Mouse (Mus musculus) ovary, postnatal 36 days (tissue): Measurements from ENCODE around the gene Chst8.
A peak's percentile ranks its signal among the peaks of the same experiment; 100 is the strongest.

Source experiments
- DNase-seq: peaks from one replicate; pipeline ENCODE4 v3.0.0; 2022; ENCODE audit warnings: low spot score, mixed read lengths

Chst8 gene

DNA sequence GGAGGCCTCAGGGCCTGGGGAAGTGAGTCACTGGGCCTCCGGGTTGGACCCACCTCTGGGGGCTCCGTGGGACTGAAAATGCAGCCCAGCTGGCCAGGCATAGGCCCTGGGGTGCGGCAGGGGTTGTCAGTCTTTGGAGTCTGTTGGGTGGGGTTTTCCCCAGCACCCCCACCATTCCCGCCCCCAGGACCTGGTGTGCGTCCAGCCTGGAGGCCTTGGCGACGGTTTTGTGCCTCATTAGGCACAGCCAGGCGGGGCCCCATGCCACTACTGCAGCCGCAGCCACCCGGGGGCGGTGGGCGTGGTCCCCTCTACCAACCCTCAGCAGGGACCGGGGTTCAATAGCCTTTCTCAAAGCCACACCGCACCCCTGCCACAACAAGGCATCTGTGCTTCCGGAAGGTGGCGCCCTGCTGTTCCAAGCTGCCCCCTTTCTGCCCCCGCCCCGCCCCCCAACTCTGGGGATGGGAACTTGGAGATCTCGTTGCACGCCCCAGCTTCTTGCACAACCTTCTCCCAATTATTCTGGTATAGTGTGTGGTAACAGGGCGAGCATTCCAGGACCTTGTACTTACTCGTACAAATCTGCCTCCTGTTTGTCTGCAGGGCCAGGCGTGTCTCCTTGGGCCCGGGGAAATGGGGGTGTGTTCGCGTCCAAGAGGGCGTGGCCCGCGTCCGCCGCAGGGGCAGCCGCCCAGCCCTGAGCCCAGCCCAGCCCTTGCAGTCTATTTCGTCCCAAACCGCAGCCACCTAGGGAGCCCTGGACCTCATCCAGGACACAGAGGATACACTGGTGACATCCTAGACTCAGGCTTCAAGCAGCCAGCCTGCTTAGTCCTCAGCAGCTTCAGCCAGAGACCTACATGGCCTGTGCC, 182.1 kb downstream of the Chst8 start:
- DNase-seq, result peak; percentile 78

DNA sequence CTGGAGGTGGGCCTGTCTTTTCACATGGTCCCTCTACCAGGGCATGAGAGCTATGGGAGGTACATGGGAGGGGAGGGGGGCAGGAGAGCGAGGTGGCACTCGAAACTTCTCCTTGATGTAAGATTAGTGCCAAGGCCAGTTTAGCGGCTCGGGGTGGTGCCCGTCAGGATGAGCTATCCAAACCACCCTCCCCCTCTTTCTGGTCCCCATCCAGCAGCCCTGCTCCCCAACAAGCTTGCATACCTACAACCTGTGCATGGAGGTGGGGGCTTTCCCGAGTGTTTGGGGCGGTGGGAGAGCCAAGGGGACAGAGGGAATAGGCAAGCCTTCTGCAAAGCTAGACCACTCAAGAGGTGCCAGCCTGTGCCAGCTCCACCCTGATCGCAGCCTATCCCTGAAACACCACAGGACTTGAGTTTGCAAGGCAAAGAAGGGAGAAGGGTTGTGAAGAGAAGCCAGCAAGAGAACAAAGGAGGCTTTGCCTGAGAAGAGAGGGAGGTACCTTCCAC, 182.8 kb downstream of the Chst8 start:
- peak; percentile 48 for DNase-seq
